Mouse (Mus musculus): ENCODE measurements around the gene Myh7. TPM values are rescaled to one million over a fixed set of nuclear protein-coding genes. Genes with fewer than 3 reads are reported as not detected.
"Not testable (repeated sequence)": the region's sequence is repeated elsewhere in the genome, so short reads cannot be mapped to it uniquely, and the experiment has no call there.

The Myh7 gene
- polyA plus RNA-seq, 1 experiment from 2014 or later = 2.6 TPM

DNA sequence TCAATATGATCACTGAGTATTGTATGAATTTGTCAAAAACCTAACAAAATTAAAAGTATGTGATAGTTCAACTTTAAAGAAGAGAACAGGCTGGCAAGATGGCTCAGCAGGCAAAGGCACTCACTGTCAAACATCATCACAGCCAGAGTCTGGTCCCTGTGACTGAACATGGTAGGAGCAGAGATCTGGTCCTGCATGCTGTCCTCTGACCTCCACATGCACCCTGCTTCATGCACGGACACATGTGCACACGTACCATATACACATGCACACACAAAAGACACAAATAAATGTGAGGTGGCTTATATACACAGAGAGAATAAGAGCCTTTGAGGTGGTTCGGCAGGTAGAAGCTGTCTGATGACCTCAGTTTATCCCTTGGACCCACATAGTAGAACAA lies 38.9 kb downstream of the Myh7 start:
- no peaks in the 10 kb centered on the region for H3K9me3 ChIP-seq (ENCODE audit: control insufficient read depth, low read length)
- H3K36me3 ChIP-seq (ENCODE audit: control insufficient read depth, insufficient read depth, low read length) = no peaks in the 10 kb centered on the region
- no peak overlapping the region for H3K4me3 ChIP-seq (ENCODE audit: low read length)
- no peak overlapping the region for H3K27ac ChIP-seq (ENCODE audit: low read length)
- no peaks in the 10 kb centered on the region for H3K4me1 ChIP-seq (ENCODE audit: control insufficient read depth, insufficient read depth, low read length)
- no peaks in the 10 kb centered on the region for H3K27me3 ChIP-seq (replicated peaks; ENCODE audit: control insufficient read depth, insufficient read depth, low read length)
- ATAC-seq = no peak
- WGBS = 81% methylated on average over 3 of the region's 3 CpGs
- H3K4me2 ChIP-seq (ENCODE audit: low read depth, low read length) = no peak overlapping the region
- H3K9ac ChIP-seq (ENCODE audit: low read depth, low read length) = no peak overlapping the region

DNA sequence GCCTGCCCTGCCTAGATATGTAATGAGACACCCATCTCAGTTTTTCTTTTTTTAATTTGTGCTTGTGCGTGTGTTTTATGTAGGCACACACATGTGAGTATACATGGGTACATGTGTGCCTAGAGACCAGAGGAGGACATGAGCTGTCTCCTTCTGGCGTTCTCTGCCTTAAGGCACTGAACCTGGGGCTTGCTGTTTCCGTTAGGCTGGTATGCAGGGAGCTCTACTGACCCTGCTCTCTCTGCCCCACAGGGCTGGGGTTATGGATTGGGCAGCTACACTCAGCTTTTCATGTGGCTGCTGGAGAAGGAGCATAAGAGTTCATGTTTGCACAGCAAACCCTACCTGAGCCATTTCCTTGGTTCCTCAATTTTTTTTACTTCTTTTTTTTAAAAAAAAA lies 40.0 kb downstream of the Myh7 start:
- no peak for ATAC-seq
- no peaks in the 10 kb centered on the region for H3K4me1 ChIP-seq (ENCODE audit: control insufficient read depth, insufficient read depth, low read length)
- H3K36me3 ChIP-seq (ENCODE audit: control insufficient read depth, insufficient read depth, low read length) = no peaks in the 10 kb centered on the region
- H3K9me3 ChIP-seq (ENCODE audit: control insufficient read depth, low read length) = no peaks in the 10 kb centered on the region
- no peak overlapping the region for H3K4me2 ChIP-seq (ENCODE audit: low read depth, low read length)
- no peaks in the 10 kb centered on the region for H3K27me3 ChIP-seq (replicated peaks; ENCODE audit: control insufficient read depth, insufficient read depth, low read length)
- H3K27ac ChIP-seq (ENCODE audit: low read length) = no peak overlapping the region
- H3K9ac ChIP-seq (ENCODE audit: low read depth, low read length) = no peak overlapping the region
- H3K4me3 ChIP-seq (ENCODE audit: low read length) = no peak overlapping the region
- 73% methylated on average over 3 of the region's 3 CpGs for WGBS

DNA sequence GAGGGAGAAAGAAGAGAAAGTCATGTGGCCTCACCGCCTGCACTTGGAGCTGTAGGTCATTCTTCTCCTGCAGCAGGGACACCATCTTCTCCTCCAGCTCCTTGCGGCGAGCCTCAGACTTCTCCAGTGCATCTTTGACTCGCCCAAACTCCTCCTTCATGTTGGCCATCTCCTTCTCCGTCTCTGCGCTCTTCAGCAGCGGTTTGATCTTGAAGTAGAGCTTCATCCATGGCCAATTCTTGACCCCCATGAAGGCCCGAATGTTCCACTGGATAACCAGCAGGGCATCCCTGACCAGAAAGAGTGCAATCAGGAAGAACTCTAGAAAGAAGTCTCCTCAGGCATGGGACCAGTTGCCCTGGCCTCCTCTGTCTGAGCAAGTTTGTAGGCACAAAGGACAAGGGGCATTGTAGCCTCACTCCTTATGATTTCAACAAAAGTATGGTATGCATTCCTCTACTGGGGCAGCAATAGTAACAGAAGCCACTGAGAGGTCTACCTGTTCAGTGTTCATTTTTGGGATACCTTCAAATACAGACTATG lies 40.7 kb downstream of the Myh7 start:
- H3K4me3 ChIP-seq (ENCODE audit: low read length) = no peak overlapping the region
- no peak overlapping the region for H3K4me2 ChIP-seq (ENCODE audit: low read depth, low read length)
- H3K27me3 ChIP-seq (replicated peaks; ENCODE audit: control insufficient read depth, insufficient read depth, low read length) = no peaks in the 10 kb centered on the region
- WGBS = 89% methylated on average over 8 of the region's 8 CpGs
- no peaks in the 10 kb centered on the region for H3K36me3 ChIP-seq (ENCODE audit: control insufficient read depth, insufficient read depth, low read length)
- no peaks in the 10 kb centered on the region for H3K9me3 ChIP-seq (ENCODE audit: control insufficient read depth, low read length)
- no peak for ATAC-seq
- no peak overlapping the region for H3K9ac ChIP-seq (ENCODE audit: low read depth, low read length)
- no peak overlapping the region for H3K27ac ChIP-seq (ENCODE audit: low read length)
- H3K4me1 ChIP-seq (ENCODE audit: control insufficient read depth, insufficient read depth, low read length) = no peaks in the 10 kb centered on the region

DNA sequence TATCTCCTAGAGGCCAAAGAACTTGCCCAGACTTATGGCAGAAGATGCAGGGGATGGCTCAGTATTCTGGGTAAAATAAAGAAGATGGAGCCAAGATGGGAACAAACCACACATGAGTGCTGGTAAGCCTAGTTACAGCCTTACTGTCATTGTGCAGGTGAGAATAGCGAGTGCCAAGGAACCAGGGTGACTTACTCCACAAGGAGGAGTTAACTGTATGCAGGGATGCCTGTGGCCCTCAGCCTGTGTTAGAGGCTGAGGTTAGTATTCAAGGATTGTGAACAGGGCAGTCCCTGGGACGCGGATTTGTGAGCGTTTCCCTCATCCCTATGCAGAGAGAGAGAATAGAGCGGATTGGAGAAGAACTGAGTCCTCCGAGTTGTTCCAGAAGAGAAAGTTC lies 42.8 kb downstream of the Myh7 start:
- Histone ChIP-seq H3K27me3 (replicated peaks; ENCODE audit: control insufficient read depth, insufficient read depth, low read length) (no peaks in the 10 kb centered on the region), H3K4me2 (ENCODE audit: low read depth, low read length) (no peak overlapping the region), H3K36me3 (ENCODE audit: control insufficient read depth, insufficient read depth, low read length) (no peaks in the 10 kb centered on the region), H3K9ac (ENCODE audit: low read depth, low read length) (no peak overlapping the region), H3K4me3 (ENCODE audit: low read length) (no peak overlapping the region), H3K4me1 (ENCODE audit: control insufficient read depth, insufficient read depth, low read length) (no peaks in the 10 kb centered on the region), H3K9me3 (ENCODE audit: control insufficient read depth, low read length) (no peaks in the 10 kb centered on the region), H3K27ac (ENCODE audit: low read length) (no peak overlapping the region)
- no peak for ATAC-seq
- 76% methylated on average over 6 of the region's 6 CpGs for WGBS

DNA sequence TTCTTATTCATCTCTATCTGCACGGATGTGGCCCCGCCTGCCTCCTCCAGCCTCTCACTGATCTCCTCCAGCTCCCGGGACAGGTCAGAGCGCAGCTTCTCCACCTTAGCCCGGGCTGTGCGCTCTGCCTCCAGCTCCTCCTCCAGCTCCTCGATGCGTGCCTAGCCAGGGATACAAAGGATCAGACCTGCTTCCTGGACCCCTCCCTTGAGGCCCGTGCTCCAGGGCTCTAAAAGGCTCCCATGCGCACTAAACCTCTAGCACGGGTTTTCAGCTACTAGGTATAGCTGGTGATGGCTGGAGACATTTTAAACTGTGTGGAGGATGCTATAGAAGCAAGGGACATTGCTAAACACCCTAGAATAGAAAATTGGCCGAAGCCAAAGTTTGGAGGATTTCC lies 43.9 kb downstream of the Myh7 start:
- no peaks in the 10 kb centered on the region for H3K9me3 ChIP-seq (ENCODE audit: control insufficient read depth, low read length)
- no peak overlapping the region for H3K4me3 ChIP-seq (ENCODE audit: low read length)
- no peaks in the 10 kb centered on the region for H3K36me3 ChIP-seq (ENCODE audit: control insufficient read depth, insufficient read depth, low read length)
- no peak overlapping the region for H3K4me2 ChIP-seq (ENCODE audit: low read depth, low read length)
- no peak for ATAC-seq
- H3K27me3 ChIP-seq (replicated peaks; ENCODE audit: control insufficient read depth, insufficient read depth, low read length) = no peaks in the 10 kb centered on the region
- no peaks in the 10 kb centered on the region for H3K4me1 ChIP-seq (ENCODE audit: control insufficient read depth, insufficient read depth, low read length)
- 57% methylated on average over 12 of the region's 12 CpGs for WGBS
- H3K9ac ChIP-seq (ENCODE audit: low read depth, low read length) = no peak overlapping the region
- H3K27ac ChIP-seq (ENCODE audit: low read length) = no peak overlapping the region

DNA sequence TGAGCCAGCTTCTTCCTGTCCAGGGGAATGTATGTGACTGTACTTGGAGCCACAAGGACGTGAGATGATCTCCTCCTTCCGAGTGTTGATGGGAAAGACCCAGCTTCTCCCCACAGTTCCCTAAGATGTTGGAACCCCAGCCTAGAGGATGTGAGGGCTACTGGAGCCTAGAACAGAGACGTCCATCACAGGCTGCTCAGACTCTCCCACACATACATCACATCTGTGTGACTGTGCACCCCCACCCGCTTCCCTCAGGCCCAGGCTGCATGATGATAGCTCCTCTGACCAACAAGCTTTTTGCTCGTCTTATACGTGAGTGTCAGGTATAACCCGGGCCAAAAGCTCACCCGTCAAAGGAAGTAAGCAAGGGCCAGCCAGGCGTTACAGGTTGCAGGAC lies 45.6 kb downstream of the Myh7 start:
- Histone ChIP-seq H3K27ac (ENCODE audit: low read length) (no peak overlapping the region), H3K36me3 (ENCODE audit: control insufficient read depth, insufficient read depth, low read length) (no peaks in the 10 kb centered on the region), H3K4me1 (ENCODE audit: control insufficient read depth, insufficient read depth, low read length) (no peaks in the 10 kb centered on the region), H3K4me2 (ENCODE audit: low read depth, low read length) (no peak overlapping the region), H3K27me3 (replicated peaks; ENCODE audit: control insufficient read depth, insufficient read depth, low read length) (no peaks in the 10 kb centered on the region), H3K9ac (ENCODE audit: low read depth, low read length) (no peak overlapping the region), H3K9me3 (ENCODE audit: control insufficient read depth, low read length) (no peaks in the 10 kb centered on the region), H3K4me3 (ENCODE audit: low read length) (no peak overlapping the region)
- no peak for ATAC-seq
- WGBS = 87% methylated on average over 9 of the region's 9 CpGs

DNA sequence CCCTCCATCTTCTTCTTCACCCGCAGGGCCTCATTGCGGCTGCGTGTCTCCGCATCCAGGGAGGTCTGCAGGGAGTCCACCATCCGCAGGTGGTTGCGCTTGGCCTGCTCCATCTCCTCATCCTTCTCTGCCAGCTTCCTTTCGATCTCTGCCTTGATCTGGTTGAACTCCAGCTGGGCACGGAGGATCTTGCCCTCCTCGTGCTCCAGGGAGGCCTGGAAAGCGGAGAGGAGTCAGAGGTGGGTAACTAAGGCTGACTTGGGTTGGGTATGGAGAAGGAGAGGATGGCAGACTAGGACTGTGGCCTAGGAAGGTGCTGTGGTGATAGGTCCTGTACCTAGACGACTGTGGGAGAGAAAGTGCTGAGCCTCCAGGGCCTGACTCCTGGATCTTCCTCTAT lies 47.4 kb downstream of the Myh7 start:
- H3K27ac ChIP-seq (ENCODE audit: low read length); H3K4me2 ChIP-seq (ENCODE audit: low read depth, low read length); H3K4me1 ChIP-seq (ENCODE audit: control insufficient read depth, insufficient read depth, low read length); ATAC-seq; H3K9ac ChIP-seq (ENCODE audit: low read depth, low read length); H3K27me3 ChIP-seq (replicated peaks; ENCODE audit: control insufficient read depth, insufficient read depth, low read length); H3K9me3 ChIP-seq (ENCODE audit: control insufficient read depth, low read length); H3K4me3 ChIP-seq (ENCODE audit: low read length); H3K36me3 ChIP-seq (ENCODE audit: control insufficient read depth, insufficient read depth, low read length): not testable (repeated sequence)
- WGBS = 89% methylated on average over 10 of the region's 11 CpGs

DNA sequence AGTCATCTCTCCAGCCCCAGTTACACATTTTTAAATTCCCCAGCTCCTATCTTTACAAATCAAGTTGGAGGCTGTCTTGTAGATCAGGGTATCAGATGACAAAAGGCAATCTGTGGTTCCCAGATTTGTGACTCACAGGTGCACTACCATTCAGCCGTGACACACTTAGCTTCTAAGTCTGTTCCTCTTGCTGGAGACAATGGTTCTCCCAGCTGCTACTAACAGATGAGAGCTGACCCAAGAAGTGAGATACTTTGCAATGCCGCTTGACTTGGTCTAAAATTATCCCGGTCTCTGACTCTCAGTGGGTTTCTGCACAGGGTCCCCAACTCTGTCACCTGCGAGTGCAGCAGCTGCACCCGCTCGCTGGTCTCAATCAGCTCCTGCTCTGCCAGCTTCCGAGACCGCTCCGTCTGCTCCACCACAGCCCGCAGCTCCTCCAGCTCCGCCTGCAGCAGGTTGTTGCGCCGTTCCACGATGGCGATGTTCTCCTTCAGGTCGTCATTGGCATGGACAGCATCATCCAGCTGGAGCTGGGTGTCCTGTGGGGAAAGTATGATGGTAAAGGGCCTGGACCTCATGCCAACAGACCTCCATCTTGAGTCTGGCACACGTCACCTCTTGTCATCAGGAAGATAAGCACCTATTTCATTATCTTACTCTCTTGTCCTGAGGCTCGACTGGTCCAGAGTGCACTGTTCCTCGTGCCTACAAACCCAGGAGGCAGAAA lies 48.3 kb downstream of the Myh7 start:
- ATAC-seq = no peak
- Histone ChIP-seq H3K4me3 (ENCODE audit: low read length) (no peak overlapping the region), H3K9me3 (ENCODE audit: control insufficient read depth, low read length) (no peaks in the 10 kb centered on the region), H3K4me1 (ENCODE audit: control insufficient read depth, insufficient read depth, low read length) (no peaks in the 10 kb centered on the region), H3K27me3 (replicated peaks; ENCODE audit: control insufficient read depth, insufficient read depth, low read length) (no peaks in the 10 kb centered on the region), H3K36me3 (ENCODE audit: control insufficient read depth, insufficient read depth, low read length) (no peaks in the 10 kb centered on the region), H3K27ac (ENCODE audit: low read length) (no peak overlapping the region), H3K9ac (ENCODE audit: low read depth, low read length) (no peak overlapping the region), H3K4me2 (ENCODE audit: low read depth, low read length) (no peak overlapping the region)
- 78% methylated on average over 19 of the region's 19 CpGs for WGBS

DNA sequence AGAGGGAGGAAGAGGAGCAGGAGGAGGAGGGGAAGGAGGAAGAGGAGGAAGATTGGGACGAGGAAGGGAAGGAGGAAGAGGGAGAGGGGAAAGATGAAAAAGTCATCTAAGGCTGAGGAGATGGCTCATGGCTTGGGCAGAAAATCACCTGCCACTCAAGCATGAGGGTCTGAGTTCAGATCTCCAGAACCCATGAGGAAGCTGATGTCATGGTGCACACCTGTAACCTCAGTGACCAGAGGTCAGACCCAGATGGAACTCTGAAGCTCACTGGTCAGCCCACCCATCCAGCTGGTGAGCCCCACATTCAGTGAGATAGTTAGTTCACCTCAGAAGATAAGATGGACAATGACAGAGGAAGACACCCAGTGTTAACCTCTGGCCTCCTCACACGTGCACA lies 49.5 kb downstream of the Myh7 start:
- Histone ChIP-seq H3K9me3 (ENCODE audit: control insufficient read depth, low read length) (no peaks in the 10 kb centered on the region), H3K4me2 (ENCODE audit: low read depth, low read length) (no peak overlapping the region), H3K9ac (ENCODE audit: low read depth, low read length) (no peak overlapping the region), H3K36me3 (ENCODE audit: control insufficient read depth, insufficient read depth, low read length) (no peaks in the 10 kb centered on the region), H3K4me1 (ENCODE audit: control insufficient read depth, insufficient read depth, low read length) (no peaks in the 10 kb centered on the region), H3K4me3 (ENCODE audit: low read length) (no peak overlapping the region), H3K27me3 (replicated peaks; ENCODE audit: control insufficient read depth, insufficient read depth, low read length) (no peaks in the 10 kb centered on the region), H3K27ac (ENCODE audit: low read length) (no peak overlapping the region)
- no peak for ATAC-seq
- WGBS = 66% methylated on average over 2 of the region's 2 CpGs

DNA sequence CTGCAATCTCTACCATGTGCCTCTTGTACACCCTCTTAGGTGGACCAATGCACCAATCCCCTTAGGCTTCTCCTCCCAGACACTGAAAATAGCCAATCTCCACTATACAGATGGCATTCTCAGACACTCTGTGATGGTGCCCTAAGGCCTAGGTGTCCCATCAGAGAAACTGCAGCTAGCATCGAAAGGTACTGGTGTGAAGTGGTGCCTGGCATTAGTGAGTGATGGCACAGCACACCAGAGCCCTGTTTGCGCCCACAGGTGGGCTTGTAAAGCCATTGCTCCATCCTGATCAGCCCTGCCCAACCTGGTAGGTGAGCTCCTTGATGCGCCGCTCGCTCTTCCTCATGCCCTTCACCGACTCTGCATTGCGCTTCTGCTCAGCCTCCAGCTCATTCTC lies 50.5 kb downstream of the Myh7 start:
- ATAC-seq = no peak

More for the DNA sequence above, 50.5 kb downstream of the Myh7 start:
- Histone ChIP-seq H3K4me1 (ENCODE audit: control insufficient read depth, insufficient read depth, low read length) (0 out of 2 replicates have a peak, but pooled peaks cover 4% of the 10 kb centered on the region), H3K9me3 (ENCODE audit: control insufficient read depth, low read length) (no peaks in the 10 kb centered on the region), H3K27me3 (replicated peaks; ENCODE audit: control insufficient read depth, insufficient read depth, low read length) (no peaks in the 10 kb centered on the region), H3K4me2 (ENCODE audit: low read depth, low read length) (no peak overlapping the region), H3K36me3 (ENCODE audit: control insufficient read depth, insufficient read depth, low read length) (no peaks in the 10 kb centered on the region), H3K27ac (ENCODE audit: low read length) (no peak overlapping the region), H3K9ac (ENCODE audit: low read depth, low read length) (no peak overlapping the region), H3K4me3 (ENCODE audit: low read length) (no peak overlapping the region)
- 96% methylated on average over 7 of the region's 7 CpGs for WGBS
